In genomic region chr5:121219980-121220731, GRCm38 (mm10) we compare ENCODE assay signal across 8 mouse cellular contexts. TPM values are rescaled to one million over a fixed set of nuclear protein-coding genes. Genes with fewer than 3 reads are reported as not detected.
DNase-seq lines count a peak whose midpoint lies in the region; ATAC-seq lines count a peak whose summit lies in the region.

TSS of gene Hectd4 (plus strand) at chr5:121220219.

- intact Hi-C loops in left cerebral cortex, postnatal 14 days (cut with DNase I): loop anchor here (1.0 to 10.0 kb wide), 4 partner anchors 25 to 157 kb away; no protein-coding TSS in a partner anchor

- H3K9me3 ChIP-seq in intestine, embryonic 14.5 days (ENCODE audit: control insufficient read depth, low read length): no peaks in the 10 kb centered on the region

- DNase-seq in adrenal gland, adult (ENCODE audit: inconsistent age in 2 of 2, low spot score in 1 of 2): peak; percentile 96 to 99
- peak; percentile 97 for DNase-seq in embryo, embryonic 10.5 days (ENCODE audit: low spot score)
- peak; percentile 93 for DNase-seq in gastrocnemius, postnatal 25 days
- DNase-seq in intestine, embryonic 14.5 days (ENCODE audit: low spot score): peak; percentile 99
- DNase-seq in left cerebral cortex, postnatal 14 days (ENCODE audit: low spot score in 2 of 2): peak; percentile 94 to 96
- DNase-seq in mesoderm, embryonic 11.5 days (ENCODE audit: low read depth, low spot score): peak; percentile 96
- peak; percentile 89 to 94 for DNase-seq in right cerebral cortex, postnatal 36 days (ENCODE audit: low spot score in 2 of 2)
- peak; percentile 95 for DNase-seq in yolk sac, embryonic 10.5 days (ENCODE audit: low spot score)

- peak within 1 kb of the TSS; percentile 90 for H3K4me3 ChIP-seq in intestine, embryonic 14.5 days (ENCODE audit: low read depth, low read length)

- H3K27ac ChIP-seq in intestine, embryonic 14.5 days (ENCODE audit: low read depth): peak within 1 kb of the TSS; percentile 73

- peaks cover 8% of the 10 kb centered on the region for H3K4me1 ChIP-seq in intestine, embryonic 14.5 days (replicated peaks; ENCODE audit: control insufficient read depth, insufficient read depth, low read length)

- no peaks in the 10 kb centered on the region for H3K27me3 ChIP-seq in intestine, embryonic 14.5 days (replicated peaks; ENCODE audit: control insufficient read depth, insufficient read depth, low read length)

- H3K36me3 ChIP-seq in intestine, embryonic 14.5 days (ENCODE audit: control insufficient read depth, insufficient read depth, low read length): no peaks in the 10 kb centered on the region

- peak within 1 kb of the TSS; percentile 88 for H3K9ac ChIP-seq in intestine, embryonic 14.5 days (ENCODE audit: low read length)

- under 1% methylated on average over 81 of the region's 90 CpGs for WGBS in intestine, embryonic 14.5 days

- ATAC-seq in intestine, embryonic 14.5 days (replicated peaks; ENCODE audit: low FRiP score, low TSS enrichment, low read depth): peak; percentile 88

- H3K4me2 ChIP-seq in intestine, embryonic 14.5 days (ENCODE audit: low read length): peak within 1 kb of the TSS; percentile 63

RNA-seq across cellular contexts. Expression of gene Hectd4, which starts in this region (rescaled TPM):
- total RNA-seq in gastrocnemius, postnatal 25 days (2021): 10 to 100 TPM; 11.7 TPM
- 8.0 and 8.1 TPM in 2 replicates for polyA plus RNA-seq in intestine, embryonic 14.5 days (2014; fragmentation: Nextera tagmentation; extraction: Ambion mirVana)
- total RNA-seq in left cerebral cortex, postnatal 14 days (2021): 100 to 1,000 TPM; 223 to 227 TPM

Comparison
In these comparisons a context has a peak if more than half of its experiments do, and no peak if none do; other contexts are left out.
1. Peak in every context shown above with its lines: DNase-seq, ATAC-seq, H3K4me3 ChIP-seq and H3K27ac ChIP-seq.
2. RNA of gene Hectd4 (total RNA-seq): 223 to 227 TPM in left cerebral cortex, postnatal 14 days; 11.7 TPM in gastrocnemius, postnatal 25 days; every median in the first group is over 10 times any median in the second.